9 mouse cellular contexts compared by ENCODE assay signal in the genomic region with DNA sequence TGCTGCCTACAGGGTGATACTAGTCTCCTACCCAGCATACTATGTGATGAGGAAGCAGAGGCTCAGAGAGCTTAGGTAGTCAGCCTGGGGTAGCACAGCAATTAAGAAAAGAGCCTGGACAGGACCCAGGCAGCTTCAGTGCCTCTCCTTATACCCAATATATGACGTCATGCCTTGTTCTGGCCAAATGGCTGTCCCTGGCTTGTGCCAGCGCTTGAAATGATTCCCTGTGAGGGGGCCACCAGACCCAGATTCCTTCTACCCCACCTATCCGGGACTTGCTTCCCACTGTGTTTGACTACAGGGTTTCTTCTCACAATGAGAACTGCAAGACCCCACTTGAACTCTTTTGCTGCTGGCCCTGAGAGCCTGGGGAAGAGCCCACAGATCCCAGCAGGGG. TPM values are rescaled to one million over a fixed set of nuclear protein-coding genes. Genes with fewer than 3 reads are reported as not detected.
DNase-seq lines count a peak whose midpoint lies in the region; ATAC-seq and TF ChIP-seq lines count a peak whose summit lies in the region.
"Had no signal": no experiment of that assay in that cellular context is flagged by ENCODE, and none has a peak within 500 bp of the region (broad histone marks: within the 10 kb centered on the region; RNA-seq: fewer than 3 reads in every experiment).

No protein-coding gene starts in this region.

- no peak for TF ChIP-seq POLR2A in kidney, adult 2 months (IDR thresholded peaks at IDR 0.05; ENCODE audit: low read depth, low read length)
- TF ChIP-seq POLR2A in myocyte (IDR thresholded peaks at IDR 0.05; ENCODE audit: insufficient read length, low read depth) = no peak
- no peak for TF ChIP-seq POLR2A in thymus, adult 2 months (IDR thresholded peaks at IDR 0.05; ENCODE audit: control insufficient read depth, extremely low read depth, insufficient read depth, low read length, poor library complexity)

- H3K4me1 ChIP-seq in kidney, embryonic 15.5 days = peaks cover 52% of the 10 kb centered on the region
- H3K4me1 ChIP-seq in kidney, adult 2 months (ENCODE audit: control insufficient read depth, insufficient read depth, low read length) = no peaks in the 10 kb centered on the region
- H3K4me1 ChIP-seq in thymus, adult 2 months (replicated peaks; ENCODE audit: control insufficient read depth, insufficient read depth, low read length) = no peaks in the 10 kb centered on the region

- no peak overlapping the region for H3K4me2 ChIP-seq in kidney, embryonic 15.5 days
- H3K4me2 ChIP-seq in myocyte (ENCODE audit: low read depth) = peak overlapping the region; percentile 56

- no peaks in the 10 kb centered on the region for H3K9me3 ChIP-seq in kidney, embryonic 15.5 days (replicated peaks)

- no peak overlapping the region for H3ac ChIP-seq in myocyte (ENCODE audit: control insufficient read depth, insufficient read length)

- H3K36me3 ChIP-seq in kidney, embryonic 15.5 days = no peaks in the 10 kb centered on the region
- no peaks in the 10 kb centered on the region for H3K36me3 ChIP-seq in kidney, adult 2 months (ENCODE audit: control insufficient read depth, insufficient read depth, low read length)
- no peaks in the 10 kb centered on the region for H3K36me3 ChIP-seq in myocyte (ENCODE audit: control insufficient read depth, insufficient read depth)
- H3K36me3 ChIP-seq in thymus, adult 2 months (ENCODE audit: control insufficient read depth, insufficient read depth, low read length) = no peaks in the 10 kb centered on the region

- H3K27me3 ChIP-seq in kidney, embryonic 15.5 days = no peaks in the 10 kb centered on the region
- no peaks in the 10 kb centered on the region for H3K27me3 ChIP-seq in kidney, adult 2 months (replicated peaks; ENCODE audit: control insufficient read depth, insufficient read depth, low read length)
- H3K27me3 ChIP-seq in myocyte (ENCODE audit: control insufficient read depth, insufficient read depth, insufficient read length) = no peaks in the 10 kb centered on the region
- no peaks in the 10 kb centered on the region for H3K27me3 ChIP-seq in thymus, adult 2 months (ENCODE audit: control insufficient read depth, insufficient read depth, low read length)

- H3K79me2 ChIP-seq in myocyte (ENCODE audit: control insufficient read depth, insufficient read depth) = no peaks in the 10 kb centered on the region

- ATAC-seq in kidney, embryonic 15.5 days (replicated peaks; ENCODE audit: low FRiP score) = peak; percentile 17; the same call in 1 of the 2 replicates
- ATAC-seq in granulocyte monocyte progenitor cell, adult 5-6 weeks (replicated peaks; ENCODE audit: poor library complexity, severe bottlenecking) = 0 out of 2 replicates have a peak, but pooled peaks have one; percentile 17

- no peak overlapping the region for H3K4me3 ChIP-seq in kidney, embryonic 15.5 days (replicated peaks)
- no peak overlapping the region for H3K4me3 ChIP-seq in kidney, adult 2 months (ENCODE audit: insufficient read depth, low read depth, low read length)
- H3K4me3 ChIP-seq in myocyte = no peak overlapping the region
- H3K4me3 ChIP-seq in thymus, adult 2 months (ENCODE audit: control insufficient read depth, insufficient read depth, low read length) = no peak overlapping the region

- TF ChIP-seq CTCF in kidney, adult 2 months (conservative IDR thresholded peaks at IDR 0.05; ENCODE audit: insufficient read depth, insufficient read length, low read depth, low read length) = no peak
- no peak for TF ChIP-seq CTCF in thymus, adult 2 months (IDR thresholded peaks at IDR 0.05; ENCODE audit: borderline replicate concordance, control insufficient read depth, extremely low read depth, insufficient read depth, low read length, poor library complexity)

- H3K9ac ChIP-seq in kidney, embryonic 15.5 days = no peak overlapping the region

- peak overlapping the region; percentile 96 for H3K27ac ChIP-seq in kidney, embryonic 15.5 days
- no peak overlapping the region for H3K27ac ChIP-seq in kidney, adult 2 months (ENCODE audit: insufficient read depth, low read depth, low read length)
- no peak overlapping the region for H3K27ac ChIP-seq in thymus, adult 2 months (ENCODE audit: control insufficient read depth, insufficient read depth, low read length)

- no peak for DNase-seq in kidney, adult 2 months
- peak; percentile 40 for DNase-seq in ZHBTc4 (ENCODE audit: low read depth, low spot score)
- no peak for DNase-seq in thymus, adult 2 months
- no peak for DNase-seq in right cerebral cortex, postnatal 10 days (ENCODE audit: low spot score in 2 of 2)
- DNase-seq in thymus, postnatal 36 days = no peak
- DNase-seq: thymus, postnatal 25 days had no signal

- 9% methylated on average over 3 of the region's 3 CpGs for WGBS in kidney, embryonic 15.5 days
- WGBS in kidney, adult 2 months = 54% methylated on average over 3 of the region's 3 CpGs
- WGBS in thymus, adult 2 months = 89% methylated on average over 3 of the region's 3 CpGs

TF ChIP-seq in myocyte, 11 proteins besides CTCF, POLR2A, EP300 and RAD21:
- TF ChIP-seq E2F4 (IDR thresholded peaks at IDR 0.05; ENCODE audit: insufficient read depth) (no peak), TCF12 (IDR thresholded peaks at IDR 0.05; ENCODE audit: insufficient read depth, poor library complexity, severe bottlenecking) (no peak), MYOG (IDR thresholded peaks at IDR 0.05; ENCODE audit: control insufficient read depth in 1 of 3, insufficient read depth in 1 of 3, insufficient read length in 2 of 3, low read depth in 2 of 3) (no peak), TCF3 (IDR thresholded peaks at IDR 0.05; ENCODE audit: insufficient read length, low read depth) (no peak), MAX (IDR thresholded peaks at IDR 0.05; ENCODE audit: low read depth) (no peak), POLR2AphosphoS2 (IDR thresholded peaks at IDR 0.05; ENCODE audit: insufficient read length, low read depth) (no peak), REST (IDR thresholded peaks at IDR 0.05; ENCODE audit: insufficient read depth, insufficient read length) (no peak), SRF (IDR thresholded peaks at IDR 0.05; ENCODE audit: control insufficient read depth, insufficient read length, low read depth) (no peak), USF1 (IDR thresholded peaks at IDR 0.05; ENCODE audit: low read depth) (no peak), CEBPB (IDR thresholded peaks at IDR 0.05; ENCODE audit: insufficient read depth, poor library complexity, severe bottlenecking) (no peak)

RNA-seq across cellular contexts. Expression of a gene that starts 27.8 kb away (rescaled TPM):
- polyA plus RNA-seq in kidney, embryonic 15.5 days (2015; fragmentation: Nextera tagmentation; extraction: Ambion mirVana) = 121 and 135 TPM in 2 replicates
- polyA plus RNA-seq in kidney, adult 2 months (2012; rRNA removed) = 18.8 and 20.8 TPM in 2 replicates
- total RNA-seq in granulocyte monocyte progenitor cell, adult 5-6 weeks (2014; fragmentation: Nextera tagmentation) = 10.1 and 15.3 TPM in 2 replicates
- total RNA-seq in granulocyte monocyte progenitor cell, adult 5-6 weeks (2017) = 15.6 and 21.7 TPM in 2 replicates
- 1.8 TPM for polyA plus RNA-seq in myocyte (2012; fragmentation: generic; extraction: Trizol)
- 32.1 and 33.8 TPM in 2 replicates for polyA plus RNA-seq in thymus, adult 2 months (2012; rRNA removed)

RNA-seq across cellular contexts. Expression of a gene that starts 33.2 kb away (rescaled TPM):
- polyA plus RNA-seq in kidney, embryonic 15.5 days (2015; fragmentation: Nextera tagmentation; extraction: Ambion mirVana) = 1.8 and 2.5 TPM in 2 replicates
- polyA plus RNA-seq in kidney, adult 2 months (2012; rRNA removed) = 0.19 TPM in 2 replicates
- total RNA-seq in granulocyte monocyte progenitor cell, adult 5-6 weeks (2014; fragmentation: Nextera tagmentation) = not detected in 2 replicates
- not detected in 2 replicates for total RNA-seq in granulocyte monocyte progenitor cell, adult 5-6 weeks (2017)
- not detected for polyA plus RNA-seq in myocyte (2012; fragmentation: generic; extraction: Trizol)
- polyA plus RNA-seq in thymus, adult 2 months (2012; rRNA removed) = 0.33 TPM in 1 of 2 replicates, not detected in the other

RNA-seq across cellular contexts. Expression of a gene that starts 59.2 kb away (rescaled TPM):
- 2.1 and 2.9 TPM in 2 replicates for polyA plus RNA-seq in kidney, embryonic 15.5 days (2015; fragmentation: Nextera tagmentation; extraction: Ambion mirVana)
- 3.6 and 4.1 TPM in 2 replicates for polyA plus RNA-seq in kidney, adult 2 months (2012; rRNA removed)
- 1.3 TPM in 1 of 2 replicates, not detected in the other for total RNA-seq in granulocyte monocyte progenitor cell, adult 5-6 weeks (2014; fragmentation: Nextera tagmentation)
- 0.22 and 0.57 TPM in 2 replicates for total RNA-seq in granulocyte monocyte progenitor cell, adult 5-6 weeks (2017)
- 0.20 TPM for polyA plus RNA-seq in myocyte (2012; fragmentation: generic; extraction: Trizol)
- 0.40 and 0.71 TPM in 2 replicates for polyA plus RNA-seq in thymus, adult 2 months (2012; rRNA removed)
